8 mouse cellular contexts compared by ENCODE assay signal in genomic region chr17:57264972-57265945, GRCm38 (mm10). TPM values are rescaled to one million over a fixed set of nuclear protein-coding genes. Genes with fewer than 3 reads are reported as not detected.
DNase-seq lines count a peak whose midpoint lies in the region; ATAC-seq lines count a peak whose summit lies in the region.

No protein-coding gene starts in this region.

- H3K27me3 ChIP-seq in embryonic facial prominence, embryonic 13.5 days, result no peaks in the 10 kb centered on the region
- no peaks in the 10 kb centered on the region for H3K27me3 ChIP-seq in heart, embryonic 13.5 days (replicated peaks)

- H3K4me1 ChIP-seq in embryonic facial prominence, embryonic 13.5 days, result 0 out of 2 replicates have a peak, but pooled peaks cover 7% of the 10 kb centered on the region
- H3K4me1 ChIP-seq in heart, embryonic 13.5 days, result peaks cover 11% of the 10 kb centered on the region

- peak; percentile 34; the same call in 1 of the 2 replicates for ATAC-seq in embryonic facial prominence, embryonic 13.5 days (ENCODE audit: insufficient number of reproducible peaks, insufficient read depth, low FRiP score, low TSS enrichment, low read depth)
- ATAC-seq in heart, embryonic 13.5 days (ENCODE audit: extremely low read depth, insufficient number of reproducible peaks, low FRiP score, low TSS enrichment), result no peak

- peak; percentile 74 for DNase-seq in ES-CJ7 (ENCODE audit: low read depth, low spot score)
- DNase-seq in adrenal gland, postnatal 14 days, result peak; percentile 94
- DNase-seq in kidney, postnatal 10 days, result peak; percentile 91
- DNase-seq in lung, postnatal 25 days (ENCODE audit: low spot score), result peak; percentile 95
- peak; percentile 29 to 78 for DNase-seq in spleen, postnatal 10 days (ENCODE audit: low spot score in 2 of 2)
- no peak for DNase-seq in frontal cortex, postnatal 14 days (ENCODE audit: low spot score in 2 of 2)

- H3K4me3 ChIP-seq in embryonic facial prominence, embryonic 13.5 days, result peak overlapping the region; percentile 20
- H3K4me3 ChIP-seq in heart, embryonic 13.5 days, result peak overlapping the region; percentile 4; the same call in 1 of the 2 replicates

- 31% methylated on average over 21 of the region's 22 CpGs for WGBS in embryonic facial prominence, embryonic 13.5 days
- 28% methylated on average over 21 of the region's 22 CpGs for WGBS in heart, embryonic 13.5 days

- H3K9me3 ChIP-seq in embryonic facial prominence, embryonic 13.5 days, result no peaks in the 10 kb centered on the region
- no peaks in the 10 kb centered on the region for H3K9me3 ChIP-seq in heart, embryonic 13.5 days

- peak overlapping the region; percentile 57 for H3K9ac ChIP-seq in embryonic facial prominence, embryonic 13.5 days
- no peak overlapping the region for H3K9ac ChIP-seq in heart, embryonic 13.5 days

- peaks cover 43% of the 10 kb centered on the region for H3K36me3 ChIP-seq in embryonic facial prominence, embryonic 13.5 days
- peaks cover 40% of the 10 kb centered on the region for H3K36me3 ChIP-seq in heart, embryonic 13.5 days

- H3K4me2 ChIP-seq in embryonic facial prominence, embryonic 13.5 days, result peak overlapping the region; percentile 45
- peak overlapping the region; percentile 42 for H3K4me2 ChIP-seq in heart, embryonic 13.5 days

- no peak overlapping the region for H3K27ac ChIP-seq in embryonic facial prominence, embryonic 13.5 days
- H3K27ac ChIP-seq in heart, embryonic 13.5 days (replicated peaks), result no peak overlapping the region

RNA-seq across cellular contexts. Expression of gene Vav1, which starts 13.6 kb away (rescaled TPM):
- 2.8 and 9.7 TPM in 2 replicates for total RNA-seq in adrenal gland, postnatal 14 days (2021)
- 2.6 and 2.9 TPM in 2 replicates for polyA plus RNA-seq in embryonic facial prominence, embryonic 13.5 days (2015; fragmentation: Nextera tagmentation; extraction: Ambion mirVana)
- 1.8 and 2.4 TPM in 2 replicates for polyA plus RNA-seq in heart, embryonic 13.5 days (2015; fragmentation: Nextera tagmentation; extraction: Ambion mirVana)

RNA-seq across cellular contexts. Expression of gene Trip10, which starts 16.0 kb away (rescaled TPM):
- total RNA-seq in adrenal gland, postnatal 14 days (2021), result 38.5 and 45.1 TPM in 2 replicates
- 38.1 and 41.5 TPM in 2 replicates for polyA plus RNA-seq in embryonic facial prominence, embryonic 13.5 days (2015; fragmentation: Nextera tagmentation; extraction: Ambion mirVana)
- 35.2 and 39.7 TPM in 2 replicates for polyA plus RNA-seq in heart, embryonic 13.5 days (2015; fragmentation: Nextera tagmentation; extraction: Ambion mirVana)

RNA-seq across cellular contexts. Expression of gene Gpr108, which starts 17.0 kb away (rescaled TPM):
- total RNA-seq in adrenal gland, postnatal 14 days (2021), result 54.2 and 56.4 TPM in 2 replicates
- polyA plus RNA-seq in embryonic facial prominence, embryonic 13.5 days (2015; fragmentation: Nextera tagmentation; extraction: Ambion mirVana), result 31.6 and 33.1 TPM in 2 replicates
- 25.5 and 26.4 TPM in 2 replicates for polyA plus RNA-seq in heart, embryonic 13.5 days (2015; fragmentation: Nextera tagmentation; extraction: Ambion mirVana)

RNA-seq across cellular contexts. Expression of gene C3, which starts 37.3 kb away (rescaled TPM):
- total RNA-seq in adrenal gland, postnatal 14 days (2021), result 181 and 603 TPM in 2 replicates
- 0.13 and 4.8 TPM in 2 replicates for polyA plus RNA-seq in embryonic facial prominence, embryonic 13.5 days (2015; fragmentation: Nextera tagmentation; extraction: Ambion mirVana)
- polyA plus RNA-seq in heart, embryonic 13.5 days (2015; fragmentation: Nextera tagmentation; extraction: Ambion mirVana), result 1.6 and 4.0 TPM in 2 replicates

Comparison
In these comparisons a context has a peak if more than half of its experiments do, and no peak if none do; other contexts are left out.
1. DNase-seq: peak in ES-CJ7 (single experiment), adrenal gland, postnatal 14 days (single experiment), kidney, postnatal 10 days (single experiment), lung, postnatal 25 days (single experiment) and spleen, postnatal 10 days (2 of 2); none in frontal cortex, postnatal 14 days (0 of 2).